Mouse (Mus musculus) liver, embryonic 13.5 days (tissue): ENCODE results near the gene Zan. TPM values are rescaled to one million over a fixed set of nuclear protein-coding genes. Genes with fewer than 3 reads are reported as not detected.

Experiments used
- ATAC-seq: fragments of 200-750 bp; cut with Nextera tagmentation; 2 replicates; pipeline ENCODE4 v1.8.0; 2017; ENCODE audit warnings: low read depth, mild to moderate bottlenecking, moderate number of reproducible peaks, moderate library complexity
- DNase-seq: peaks from one replicate; pipeline ENCODE4 v3.0.0; 2022
- H3K27ac ChIP-seq: fragments of 300-500 bp; sonication (generic); 2 replicates; pipeline ENCODE4 v1.5.1; 2015; ENCODE audit warnings: moderate library complexity, mild to moderate bottlenecking, inconsistent platforms
- H3K27me3 ChIP-seq: fragments of 300-500 bp; sonication (generic); 2 replicates; pipeline ENCODE4 v1.6.1; 2015; ENCODE audit warnings: mild to moderate bottlenecking, inconsistent platforms
- H3K36me3 ChIP-seq: fragments of 300-500 bp; sonication (generic); 2 replicates; pipeline ENCODE4 v1.6.1; 2015; ENCODE audit warnings: mild to moderate bottlenecking, inconsistent platforms
- H3K4me1 ChIP-seq: fragments of 300-500 bp; sonication (generic); replicated peaks from 2 replicates; pipeline ENCODE4 v1.6.1; 2015; ENCODE audit warnings: inconsistent platforms
- H3K4me2 ChIP-seq: fragments of 300-500 bp; sonication (generic); 2 replicates; pipeline ENCODE4 v1.6.1; 2015; ENCODE audit warnings: inconsistent platforms, mild to moderate bottlenecking, moderate library complexity
- H3K4me3 ChIP-seq: fragments of 300-500 bp; sonication (generic); replicated peaks from 2 replicates; pipeline ENCODE4 v1.5.1; 2015; ENCODE audit warnings: mild to moderate bottlenecking, inconsistent platforms
- H3K9ac ChIP-seq: fragments of 300-500 bp; sonication (generic); 2 replicates; pipeline ENCODE4 v1.6.1; 2015; ENCODE audit warnings: mild to moderate bottlenecking, inconsistent platforms
- H3K9me3 ChIP-seq: fragments of 300-500 bp; sonication (generic); replicated peaks from 2 replicates; pipeline ENCODE4 v1.6.1; 2016; ENCODE audit warnings: inconsistent platforms
- WGBS: fragments of 180-500 bp; shearing (Covaris S2); methylation state at CpG from one replicate; pipeline ENCODE4 v1.1.7; 2015; ENCODE audit not compliant: insufficient replicate concordance; 5-methylcytosine and 5-hydroxymethylcytosine counted together
- polyA plus RNA-seq: library from polyadenylated mRNA; unstranded; fragments of >200 nt; fragmentation: Nextera tagmentation; extraction: Ambion mirVana; gene quantifications from 2 replicates; pipeline ENCODE4 v1.2.1, GENCODE M21; 2015

The Zan gene
- 0.12 and 0.16 TPM in 2 replicates for polyA plus RNA-seq

GRCm38 (mm10) chr5:137476964-137477363, at the start of gene Zan:
Gene Zan (minus strand): TSS chr5:137477064.
- no peaks in the 10 kb centered on the region for H3K9me3 ChIP-seq
- no peak within 1 kb of the TSS for H3K4me2 ChIP-seq
- no peaks in the 10 kb centered on the region for H3K36me3 ChIP-seq
- H3K9ac ChIP-seq, result no peak within 1 kb of the TSS
- no peak within 1 kb of the TSS for H3K4me3 ChIP-seq
- ATAC-seq (no peak), DNase-seq (no peak)
- no peak within 1 kb of the TSS for H3K27ac ChIP-seq
- H3K4me1 ChIP-seq, result peaks cover 8% of the 10 kb centered on the region
- 0 out of 2 replicates have a peak, but pooled peaks cover 2% of the 10 kb centered on the region for H3K27me3 ChIP-seq
- 74% methylated on average over 5 of the region's 5 CpGs for WGBS

GRCm38 (mm10) chr5:137526192-137526936, 49.5 kb upstream of the Zan start:
- Histone ChIP-seq H3K4me1 (peaks cover 65% of the 10 kb centered on the region), H3K9ac (peak overlapping the region; percentile 49; the same call in 1 of the 2 replicates), H3K27me3 (no peaks in the 10 kb centered on the region), H3K36me3 (peaks cover 92% of the 10 kb centered on the region), H3K4me3 (no peak overlapping the region), H3K9me3 (no peaks in the 10 kb centered on the region), H3K27ac (peak overlapping the region; percentile 68), H3K4me2 (peak overlapping the region; percentile 21; the same call in 1 of the 2 replicates)
- 26% methylated on average over 16 of the region's 16 CpGs for WGBS
- ATAC-seq (peak; percentile 37), DNase-seq (no peak)

GRCm38 (mm10) chr5:137525511-137525910, 48.6 kb upstream of the Zan start:
- no peaks in the 10 kb centered on the region for H3K9me3 ChIP-seq
- H3K4me3 ChIP-seq, result no peak overlapping the region
- H3K27ac ChIP-seq, result no peak overlapping the region
- ATAC-seq (no peak), DNase-seq (no peak)
- H3K4me1 ChIP-seq, result peaks cover 56% of the 10 kb centered on the region
- H3K4me2 ChIP-seq, result no peak overlapping the region
- peaks cover 99% of the 10 kb centered on the region for H3K36me3 ChIP-seq
- no peaks in the 10 kb centered on the region for H3K27me3 ChIP-seq
- no peak overlapping the region for H3K9ac ChIP-seq
- WGBS, result 74% methylated on average over 16 of the region's 16 CpGs

- Histone ChIP-seq H3K4me3 (no peak overlapping the region), H3K9ac (no peak overlapping the region), H3K4me1 (peaks cover 48% of the 10 kb centered on the region), H3K36me3 (peaks cover 99% of the 10 kb centered on the region), H3K27ac (no peak overlapping the region), H3K4me2 (no peak overlapping the region), H3K27me3 (no peaks in the 10 kb centered on the region), H3K9me3 (no peaks in the 10 kb centered on the region)
- DNase-seq (no peak), ATAC-seq (no peak)
- 83% methylated on average over 13 of the region's 13 CpGs for WGBS
Measured at GRCm38 (mm10) chr5:137524671-137525070, 47.8 kb upstream of the Zan start.

GRCm38 (mm10) chr5:137524251-137524515, 47.3 kb upstream of the Zan start:
- peaks cover 45% of the 10 kb centered on the region for H3K4me1 ChIP-seq
- no peaks in the 10 kb centered on the region for H3K27me3 ChIP-seq
- DNase-seq (no peak), ATAC-seq (no peak)
- no peak overlapping the region for H3K4me3 ChIP-seq
- H3K4me2 ChIP-seq, result no peak overlapping the region
- H3K9me3 ChIP-seq, result no peaks in the 10 kb centered on the region
- H3K36me3 ChIP-seq, result peaks cover 99% of the 10 kb centered on the region
- H3K27ac ChIP-seq, result no peak overlapping the region
- WGBS, result 83% methylated on average over 8 of the region's 8 CpGs
- no peak overlapping the region for H3K9ac ChIP-seq

GRCm38 (mm10) chr5:137523396-137524250, 46.8 kb upstream of the Zan start:
- H3K4me2 ChIP-seq, result no peak overlapping the region
- H3K4me3 ChIP-seq, result no peak overlapping the region
- ATAC-seq (no peak), DNase-seq (no peak)
- H3K4me1 ChIP-seq, result peaks cover 42% of the 10 kb centered on the region
- no peaks in the 10 kb centered on the region for H3K27me3 ChIP-seq
- 86% methylated on average over 25 of the region's 25 CpGs for WGBS
- peaks cover 99% of the 10 kb centered on the region for H3K36me3 ChIP-seq
- H3K27ac ChIP-seq, result no peak overlapping the region
- no peaks in the 10 kb centered on the region for H3K9me3 ChIP-seq
- no peak overlapping the region for H3K9ac ChIP-seq

- Histone ChIP-seq H3K4me1 (peaks cover 37% of the 10 kb centered on the region), H3K27ac (peak overlapping the region; percentile 27; the same call in 1 of the 2 replicates), H3K9me3 (no peaks in the 10 kb centered on the region), H3K36me3 (peaks cover 96% of the 10 kb centered on the region), H3K9ac (no peak overlapping the region), H3K4me2 (no peak overlapping the region), H3K4me3 (no peak overlapping the region), H3K27me3 (no peaks in the 10 kb centered on the region)
- ATAC-seq, result no peak
- no peak for DNase-seq
- 82% methylated on average over 11 of the region's 11 CpGs for WGBS
Measured at GRCm38 (mm10) chr5:137522711-137523110, 45.8 kb upstream of the Zan start.

GRCm38 (mm10) chr5:137521861-137522260, 45.0 kb upstream of the Zan start:
- H3K27ac ChIP-seq, result no peak overlapping the region
- no peak for DNase-seq
- no peaks in the 10 kb centered on the region for H3K9me3 ChIP-seq
- 64% methylated on average over 9 of the region's 9 CpGs for WGBS
- no peak overlapping the region for H3K4me2 ChIP-seq
- no peak for ATAC-seq
- peaks cover 37% of the 10 kb centered on the region for H3K4me1 ChIP-seq
- H3K4me3 ChIP-seq, result no peak overlapping the region
- H3K9ac ChIP-seq, result no peak overlapping the region
- no peaks in the 10 kb centered on the region for H3K27me3 ChIP-seq
- peaks cover 93% of the 10 kb centered on the region for H3K36me3 ChIP-seq

GRCm38 (mm10) chr5:137519691-137520550, 43.1 kb upstream of the Zan start:
- no peak for DNase-seq
- WGBS, result 89% methylated on average over 27 of the region's 27 CpGs
- Histone ChIP-seq H3K4me3 (no peak overlapping the region), H3K9ac (no peak overlapping the region), H3K4me2 (no peak overlapping the region), H3K9me3 (no peaks in the 10 kb centered on the region), H3K27ac (no peak overlapping the region), H3K36me3 (peaks cover 75% of the 10 kb centered on the region), H3K4me1 (peaks cover 35% of the 10 kb centered on the region), H3K27me3 (no peaks in the 10 kb centered on the region)
- no peak for ATAC-seq

- ATAC-seq, result no peak
- H3K4me3 ChIP-seq, result no peak within 1 kb of the TSS
- H3K27ac ChIP-seq, result no peak within 1 kb of the TSS
- no peak within 1 kb of the TSS for H3K4me2 ChIP-seq
- no peaks in the 10 kb centered on the region for H3K27me3 ChIP-seq
- no peaks in the 10 kb centered on the region for H3K9me3 ChIP-seq
- H3K36me3 ChIP-seq, result peaks cover 60% of the 10 kb centered on the region
- DNase-seq, result no peak
- WGBS, result 67% methylated on average over 5 of the region's 5 CpGs
- no peak within 1 kb of the TSS for H3K9ac ChIP-seq
- H3K4me1 ChIP-seq, result peaks cover 48% of the 10 kb centered on the region
Measured at GRCm38 (mm10) chr5:137518436-137518835, 41.6 kb upstream of the Zan start, which contains the start of gene Gigyf1. Gene Gigyf1 (plus strand): TSS chr5:137518548.

- no peak overlapping the region for H3K27ac ChIP-seq
- no peaks in the 10 kb centered on the region for H3K27me3 ChIP-seq
- H3K4me2 ChIP-seq, result no peak overlapping the region
- WGBS, result 74% methylated on average over 3 of the region's 3 CpGs
- no peak for DNase-seq
- peaks cover 24% of the 10 kb centered on the region for H3K36me3 ChIP-seq
- H3K4me3 ChIP-seq, result no peak overlapping the region
- no peaks in the 10 kb centered on the region for H3K9me3 ChIP-seq
- no peak for ATAC-seq
- H3K9ac ChIP-seq, result no peak overlapping the region
- H3K4me1 ChIP-seq, result peaks cover 69% of the 10 kb centered on the region
Measured at GRCm38 (mm10) chr5:137514811-137515210, 37.9 kb upstream of the Zan start.
